Mouse (Mus musculus): Measurements from ENCODE around the gene Kif13a. TPM values are rescaled to one million over a fixed set of nuclear protein-coding genes. Genes with fewer than 3 reads are reported as not detected.

The Kif13a gene
- polyA plus RNA-seq, 1 experiment from 2014 or later = 17.8 TPM

- no peak overlapping the region for H3K9ac ChIP-seq (ENCODE audit: low read length)
- no peaks in the 10 kb centered on the region for H3K36me3 ChIP-seq (ENCODE audit: control insufficient read depth, insufficient read depth)
- H3K27me3 ChIP-seq (ENCODE audit: control insufficient read depth, insufficient read depth, low read length) = no peaks in the 10 kb centered on the region
- peaks cover 3% of the 10 kb centered on the region for H3K9me3 ChIP-seq (replicated peaks; ENCODE audit: control insufficient read depth, low read length)
- no peak overlapping the region for H3K4me2 ChIP-seq (ENCODE audit: low read depth, low read length)
- H3K4me3 ChIP-seq (ENCODE audit: low read length) = no peak overlapping the region
- peaks cover 26% of the 10 kb centered on the region for H3K4me1 ChIP-seq (ENCODE audit: control insufficient read depth, insufficient read depth, low read length)
- peak overlapping the region; percentile 72 for H3K27ac ChIP-seq (ENCODE audit: low read length)
- WGBS = 52% methylated on average over 11 of the region's 11 CpGs
- ATAC-seq (replicated peaks; ENCODE audit: extremely low read depth, insufficient read depth, low FRiP score) = no peak
Observed at GRCm38 (mm10) chr13:46900870-46901555, 28.7 kb downstream of the Kif13a start.

- Histone ChIP-seq H3K9ac (ENCODE audit: low read length) (no peak overlapping the region; the same call in 1 of the 2 replicates), H3K4me3 (ENCODE audit: low read length) (no peak overlapping the region), H3K4me1 (ENCODE audit: control insufficient read depth, insufficient read depth, low read length) (peaks cover 25% of the 10 kb centered on the region), H3K27ac (ENCODE audit: low read length) (peak overlapping the region; percentile 92), H3K27me3 (ENCODE audit: control insufficient read depth, insufficient read depth, low read length) (no peaks in the 10 kb centered on the region), H3K9me3 (replicated peaks; ENCODE audit: control insufficient read depth, low read length) (peaks cover 3% of the 10 kb centered on the region), H3K4me2 (ENCODE audit: low read depth, low read length) (peak overlapping the region; percentile 50), H3K36me3 (ENCODE audit: control insufficient read depth, insufficient read depth) (no peaks in the 10 kb centered on the region)
- WGBS = 23% methylated on average over 2 of the region's 2 CpGs
- peak; percentile 29; the same call in 1 of the 2 replicates for ATAC-seq (replicated peaks; ENCODE audit: extremely low read depth, insufficient read depth, low FRiP score)
Observed at GRCm38 (mm10) chr13:46898837-46899236, 30.8 kb downstream of the Kif13a start.

- peak overlapping the region; percentile 92 for H3K27ac ChIP-seq (ENCODE audit: low read length)
- peaks cover 3% of the 10 kb centered on the region for H3K9me3 ChIP-seq (replicated peaks; ENCODE audit: control insufficient read depth, low read length)
- H3K36me3 ChIP-seq (ENCODE audit: control insufficient read depth, insufficient read depth) = no peaks in the 10 kb centered on the region
- H3K4me2 ChIP-seq (ENCODE audit: low read depth, low read length) = peak overlapping the region; percentile 50
- 37% methylated on average over 11 of the region's 11 CpGs for WGBS
- peak overlapping the region; percentile 13; the same call in 1 of the 2 replicates for H3K4me3 ChIP-seq (ENCODE audit: low read length)
- H3K9ac ChIP-seq (ENCODE audit: low read length) = peak overlapping the region; percentile 52
- peak; percentile 66 for ATAC-seq (replicated peaks; ENCODE audit: extremely low read depth, insufficient read depth, low FRiP score)
- peaks cover 25% of the 10 kb centered on the region for H3K4me1 ChIP-seq (ENCODE audit: control insufficient read depth, insufficient read depth, low read length)
- H3K27me3 ChIP-seq (ENCODE audit: control insufficient read depth, insufficient read depth, low read length) = no peaks in the 10 kb centered on the region
Observed at GRCm38 (mm10) chr13:46898411-46898810, 31.3 kb downstream of the Kif13a start.

- Histone ChIP-seq H3K9me3 (replicated peaks; ENCODE audit: control insufficient read depth, low read length) (no peaks in the 10 kb centered on the region), H3K4me3 (ENCODE audit: low read length) (no peak overlapping the region), H3K4me1 (ENCODE audit: control insufficient read depth, insufficient read depth, low read length) (peaks cover 37% of the 10 kb centered on the region), H3K27me3 (ENCODE audit: control insufficient read depth, insufficient read depth, low read length) (no peaks in the 10 kb centered on the region), H3K27ac (ENCODE audit: low read length) (no peak overlapping the region), H3K4me2 (ENCODE audit: low read depth, low read length) (no peak overlapping the region), H3K9ac (ENCODE audit: low read length) (no peak overlapping the region), H3K36me3 (ENCODE audit: control insufficient read depth, insufficient read depth) (no peaks in the 10 kb centered on the region)
- 55% methylated on average over 4 of the region's 4 CpGs for WGBS
- ATAC-seq (replicated peaks; ENCODE audit: extremely low read depth, insufficient read depth, low FRiP score) = no peak
Observed at GRCm38 (mm10) chr13:46892380-46892779, 37.3 kb downstream of the Kif13a start.

GRCm38 (mm10) chr13:46888150-46888683 is 41.5 kb downstream of the Kif13a start:
- Histone ChIP-seq H3K27ac (ENCODE audit: low read length) (peak overlapping the region; percentile 67), H3K4me3 (ENCODE audit: low read length) (no peak overlapping the region)
- ATAC-seq (replicated peaks; ENCODE audit: extremely low read depth, insufficient read depth, low FRiP score) = peak; percentile 15; the same call in 1 of the 2 replicates

GRCm38 (mm10) chr13:46886497-46887261 is 43.0 kb downstream of the Kif13a start:
- Histone ChIP-seq H3K4me2 (ENCODE audit: low read depth, low read length) (no peak overlapping the region), H3K36me3 (ENCODE audit: control insufficient read depth, insufficient read depth) (no peaks in the 10 kb centered on the region), H3K4me3 (ENCODE audit: low read length) (no peak overlapping the region), H3K9me3 (replicated peaks; ENCODE audit: control insufficient read depth, low read length) (no peaks in the 10 kb centered on the region), H3K4me1 (ENCODE audit: control insufficient read depth, insufficient read depth, low read length) (peaks cover 69% of the 10 kb centered on the region), H3K9ac (ENCODE audit: low read length) (no peak overlapping the region), H3K27me3 (ENCODE audit: control insufficient read depth, insufficient read depth, low read length) (no peaks in the 10 kb centered on the region), H3K27ac (ENCODE audit: low read length) (no peak overlapping the region)
- ATAC-seq (replicated peaks; ENCODE audit: extremely low read depth, insufficient read depth, low FRiP score) = no peak
- WGBS = 81% methylated on average over 10 of the region's 10 CpGs

More at GRCm38 (mm10) chr13:46888150-46888683, 41.5 kb downstream of the Kif13a start:
- Histone ChIP-seq H3K4me1 (ENCODE audit: control insufficient read depth, insufficient read depth, low read length) (peaks cover 64% of the 10 kb centered on the region), H3K27me3 (ENCODE audit: control insufficient read depth, insufficient read depth, low read length) (no peaks in the 10 kb centered on the region), H3K9ac (ENCODE audit: low read length) (0 out of 2 replicates have a peak overlapping the region, but pooled peaks have one; percentile 14), H3K9me3 (replicated peaks; ENCODE audit: control insufficient read depth, low read length) (no peaks in the 10 kb centered on the region), H3K36me3 (ENCODE audit: control insufficient read depth, insufficient read depth) (no peaks in the 10 kb centered on the region), H3K4me2 (ENCODE audit: low read depth, low read length) (0 out of 2 replicates have a peak overlapping the region, but pooled peaks have one; percentile 4)
- 62% methylated on average over 12 of the region's 12 CpGs for WGBS

GRCm38 (mm10) chr13:46885759-46886060 is 44.0 kb downstream of the Kif13a start:
- no peaks in the 10 kb centered on the region for H3K9me3 ChIP-seq (replicated peaks; ENCODE audit: control insufficient read depth, low read length)
- H3K9ac ChIP-seq (ENCODE audit: low read length) = peak overlapping the region; percentile 49
- peak overlapping the region; percentile 41; the same call in 1 of the 2 replicates for H3K4me2 ChIP-seq (ENCODE audit: low read depth, low read length)
- no peak for ATAC-seq (replicated peaks; ENCODE audit: extremely low read depth, insufficient read depth, low FRiP score)
- no peaks in the 10 kb centered on the region for H3K36me3 ChIP-seq (ENCODE audit: control insufficient read depth, insufficient read depth)
- WGBS = 39% methylated on average over 5 of the region's 5 CpGs
- H3K27me3 ChIP-seq (ENCODE audit: control insufficient read depth, insufficient read depth, low read length) = no peaks in the 10 kb centered on the region
- peak overlapping the region; percentile 87 for H3K27ac ChIP-seq (ENCODE audit: low read length)
- H3K4me3 ChIP-seq (ENCODE audit: low read length) = no peak overlapping the region
- H3K4me1 ChIP-seq (ENCODE audit: control insufficient read depth, insufficient read depth, low read length) = peaks cover 67% of the 10 kb centered on the region

- peak overlapping the region; percentile 41; the same call in 1 of the 2 replicates for H3K4me2 ChIP-seq (ENCODE audit: low read depth, low read length)
- peak overlapping the region; percentile 87 for H3K27ac ChIP-seq (ENCODE audit: low read length)
- no peaks in the 10 kb centered on the region for H3K9me3 ChIP-seq (replicated peaks; ENCODE audit: control insufficient read depth, low read length)
- H3K27me3 ChIP-seq (ENCODE audit: control insufficient read depth, insufficient read depth, low read length) = no peaks in the 10 kb centered on the region
- peak overlapping the region; percentile 49 for H3K9ac ChIP-seq (ENCODE audit: low read length)
- H3K36me3 ChIP-seq (ENCODE audit: control insufficient read depth, insufficient read depth) = no peaks in the 10 kb centered on the region
- 48% methylated on average over 26 of the region's 26 CpGs for WGBS
- peaks cover 67% of the 10 kb centered on the region for H3K4me1 ChIP-seq (ENCODE audit: control insufficient read depth, insufficient read depth, low read length)
- H3K4me3 ChIP-seq (ENCODE audit: low read length) = no peak overlapping the region
- ATAC-seq (replicated peaks; ENCODE audit: extremely low read depth, insufficient read depth, low FRiP score) = peak; percentile 47
Observed at GRCm38 (mm10) chr13:46884898-46885758, 44.5 kb downstream of the Kif13a start.
